Mouse (Mus musculus) megakaryocyte, adult 5-6 weeks (primary cell): ENCODE measurements around the gene Tmem115. TPM values are rescaled to one million over a fixed set of nuclear protein-coding genes. Genes with fewer than 3 reads are reported as not detected.

Experiments used
- ATAC-seq: 2 replicates; pipeline ENCODE4 v1.8.0; 2016; ENCODE audit warnings: mild to moderate bottlenecking, inconsistent platforms; ENCODE audit not compliant: poor library complexity, severe bottlenecking
- total RNA-seq, 2 experiments: library from RNA; stranded (forward) in 1 of 2; stranded (reverse) in 1 of 2; fragments of 153-499, 151-499 nt in 1 of 2; fragments of 221-1000, 200-1000 nt in 1 of 2; gene quantifications; 2 replicates each; pipeline versions ENCODE4 v1.2.3 to v1.2.4; 2015 to 2017

The Tmem115 gene
- total RNA-seq, 2 experiments from 2014 or later, result 9.3 to 14.8 TPM

DNA sequence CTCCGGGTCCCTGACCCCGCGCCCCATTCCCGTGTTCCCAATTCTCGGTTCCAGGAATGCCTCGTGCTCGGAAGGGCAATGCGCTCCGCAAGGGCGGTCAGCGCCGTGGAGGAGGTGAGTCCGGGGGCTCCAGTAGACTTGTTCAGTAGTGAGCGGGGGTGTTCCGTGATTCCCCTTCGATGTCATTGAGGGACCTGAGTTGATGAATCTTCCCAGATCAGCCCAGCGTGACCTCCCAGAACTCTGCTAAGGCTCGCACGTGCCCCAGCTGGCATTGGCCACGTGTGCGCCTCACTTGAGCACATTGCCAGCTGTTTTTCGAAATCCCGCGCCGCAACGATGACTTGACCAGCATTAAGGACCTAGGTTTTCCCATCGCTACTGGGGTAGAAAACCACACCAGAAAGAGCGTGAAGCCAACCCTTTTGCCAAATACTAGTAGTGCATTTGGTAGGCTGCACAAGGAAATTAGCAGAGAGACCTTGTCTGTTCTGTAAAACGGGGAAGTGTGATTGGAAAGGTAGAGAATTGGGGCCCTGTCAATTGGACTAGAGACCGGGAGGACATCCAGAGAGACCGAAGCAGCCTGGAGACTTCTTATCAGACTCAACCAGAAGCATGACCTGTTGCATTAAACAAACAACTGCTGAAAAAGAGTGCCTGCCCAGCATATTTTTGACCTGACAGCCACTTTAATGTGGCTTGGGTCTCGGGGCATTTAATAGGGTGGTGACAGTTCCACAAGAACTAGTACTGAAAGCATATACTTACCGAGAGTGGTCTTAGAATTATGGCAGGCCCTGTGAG, 54.3 kb downstream of the Tmem115 start:
- ATAC-seq, result peak; percentile 7; the same call in 1 of the 2 replicates

Other genes starting within 250 kb of the Tmem115 start
- 98.6 and 105 TPM in 2 replicates for gene Mapkapk3, start 244.1 kb upstream of the Tmem115 start, total RNA-seq (2015)
- gene Mapkapk3, start 244.1 kb upstream of the Tmem115 start, total RNA-seq (2017), result 156 and 174 TPM in 2 replicates
- 1.7 and 5.3 TPM in 2 replicates for gene Cish, start 237.9 kb upstream of the Tmem115 start, total RNA-seq (2015)
- 0.40 and 0.45 TPM in 2 replicates for gene Cish, start 237.9 kb upstream of the Tmem115 start, total RNA-seq (2017)
- 4.1 and 6.4 TPM in 2 replicates for gene Hemk1, start 195.6 kb upstream of the Tmem115 start, total RNA-seq (2015)
- 5.0 and 8.0 TPM in 2 replicates for gene Hemk1, start 195.6 kb upstream of the Tmem115 start, total RNA-seq (2017)
- gene 6430571L13Rik, start 193.3 kb upstream of the Tmem115 start, total RNA-seq (2015), result not detected in 2 replicates
- gene 6430571L13Rik, start 193.3 kb upstream of the Tmem115 start, total RNA-seq (2017), result not detected in 2 replicates
- gene Cacna2d2, start 134.3 kb upstream of the Tmem115 start, total RNA-seq (2015), result 0.04 and 0.11 TPM in 2 replicates
- gene Cacna2d2, start 134.3 kb upstream of the Tmem115 start, total RNA-seq (2017), result 0.07 and 0.12 TPM in 2 replicates
- 12.8 and 15.5 TPM in 2 replicates for gene Cyb561d2, start 8.2 kb downstream of the Tmem115 start, total RNA-seq (2015)
- gene Cyb561d2, start 8.2 kb downstream of the Tmem115 start, total RNA-seq (2017), result 14.2 and 21.7 TPM in 2 replicates
- gene Nprl2, start 8.3 kb downstream of the Tmem115 start, total RNA-seq (2015), result 8.3 and 12.5 TPM in 2 replicates
- 15.7 and 18.9 TPM in 2 replicates for gene Nprl2, start 8.3 kb downstream of the Tmem115 start, total RNA-seq (2017)
- gene Zmynd10, start 13.4 kb downstream of the Tmem115 start, total RNA-seq (2015), result not detected in 2 replicates
- not detected in 2 replicates for gene Zmynd10, start 13.4 kb downstream of the Tmem115 start, total RNA-seq (2017)
- 34.3 and 37.7 TPM in 2 replicates for gene Rassf1, start 17.6 kb downstream of the Tmem115 start, total RNA-seq (2015)
- 46.7 and 57.3 TPM in 2 replicates for gene Rassf1, start 17.6 kb downstream of the Tmem115 start, total RNA-seq (2017)
- 12.2 and 12.4 TPM in 2 replicates for gene Tusc2, start 29.3 kb downstream of the Tmem115 start, total RNA-seq (2015)
- 8.9 and 10.8 TPM in 2 replicates for gene Tusc2, start 29.3 kb downstream of the Tmem115 start, total RNA-seq (2017)
- gene Hyal2, start 34.0 kb downstream of the Tmem115 start, total RNA-seq (2015), result 0.56 and 1.9 TPM in 2 replicates
- 1.0 TPM in 1 of 2 replicates, not detected in the other for gene Hyal2, start 34.0 kb downstream of the Tmem115 start, total RNA-seq (2017)
- gene Hyal1, start 43.0 kb downstream of the Tmem115 start, total RNA-seq (2015), result 0.38 and 0.57 TPM in 2 replicates
- gene Hyal1, start 43.0 kb downstream of the Tmem115 start, total RNA-seq (2017), result 0.98 and 0.99 TPM in 2 replicates
- gene Naa80, start 44.9 kb downstream of the Tmem115 start, total RNA-seq (2015), result 7.2 and 15.3 TPM in 2 replicates
- gene Naa80, start 44.9 kb downstream of the Tmem115 start, total RNA-seq (2017), result 6.9 and 10.1 TPM in 2 replicates
- 1.5 and 1.9 TPM in 2 replicates for gene Hyal3, start 46.9 kb downstream of the Tmem115 start, total RNA-seq (2015)
- 0.18 and 0.57 TPM in 2 replicates for gene Hyal3, start 46.9 kb downstream of the Tmem115 start, total RNA-seq (2017)
- 6.8 and 11.1 TPM in 2 replicates for gene Ifrd2, start 53.7 kb downstream of the Tmem115 start, total RNA-seq (2015)
- gene Ifrd2, start 53.7 kb downstream of the Tmem115 start, total RNA-seq (2017), result 8.7 and 9.9 TPM in 2 replicates
- gene Sema3b, start 75.3 kb downstream of the Tmem115 start, total RNA-seq (2015), result not detected in 2 replicates
- 0.08 TPM in 1 of 2 replicates, not detected in the other for gene Sema3b, start 75.3 kb downstream of the Tmem115 start, total RNA-seq (2017)
- gene Gnai2, start 101.4 kb downstream of the Tmem115 start, total RNA-seq (2015), result 749 and 768 TPM in 2 replicates
- 859 and 871 TPM in 2 replicates for gene Gnai2, start 101.4 kb downstream of the Tmem115 start, total RNA-seq (2017)
- not detected in 2 replicates for gene Slc38a3, start 135.6 kb downstream of the Tmem115 start, total RNA-seq (2015)
- gene Slc38a3, start 135.6 kb downstream of the Tmem115 start, total RNA-seq (2017), result not detected in 2 replicates
- not detected in 2 replicates for gene Gnat1, start 145.8 kb downstream of the Tmem115 start, total RNA-seq (2015)
- not detected in 2 replicates for gene Gnat1, start 145.8 kb downstream of the Tmem115 start, total RNA-seq (2017)
- not detected in 2 replicates for gene Sema3f, start 176.5 kb downstream of the Tmem115 start, total RNA-seq (2015)
- gene Sema3f, start 176.5 kb downstream of the Tmem115 start, total RNA-seq (2017), result not detected in 2 replicates
- 145 and 161 TPM in 2 replicates for gene Rbm5, start 237.1 kb downstream of the Tmem115 start, total RNA-seq (2015)
- 208 and 249 TPM in 2 replicates for gene Rbm5, start 237.1 kb downstream of the Tmem115 start, total RNA-seq (2017)